Mouse (Mus musculus) neural tube, embryonic 12.5 days (tissue): Measurements from ENCODE around the gene Rab4a. TPM values are rescaled to one million over a fixed set of nuclear protein-coding genes. Genes with fewer than 3 reads are reported as not detected.

Experiments used
- ATAC-seq: fragments of 200-750 bp; cut with Nextera tagmentation; 2 replicates; pipeline ENCODE4 v1.8.0; 2017; ENCODE audit warnings: low read depth, mild to moderate bottlenecking, moderate TSS enrichment, moderate library complexity; ENCODE audit not compliant: low FRiP score
- H3K27ac ChIP-seq: fragments of 300-500 bp; sonication (generic); 2 replicates; pipeline ENCODE4 v1.5.1; 2016
- H3K27me3 ChIP-seq: fragments of 300-500 bp; sonication (generic); replicated peaks from 2 replicates; pipeline ENCODE4 v1.6.1; 2016; ENCODE audit warnings: mild to moderate bottlenecking
- H3K36me3 ChIP-seq: fragments of 300-500 bp; sonication (generic); 2 replicates; pipeline ENCODE4 v1.6.1; 2016; ENCODE audit warnings: mild to moderate bottlenecking
- H3K4me1 ChIP-seq: fragments of 300-500 bp; sonication (generic); 2 replicates; pipeline ENCODE4 v1.6.1; 2016
- H3K4me2 ChIP-seq: fragments of 300-500 bp; sonication (generic); replicated peaks from 2 replicates; pipeline ENCODE4 v1.6.1; 2016; ENCODE audit warnings: mild to moderate bottlenecking
- H3K4me3 ChIP-seq: fragments of 300-500 bp; sonication (generic); 2 replicates; pipeline ENCODE4 v1.5.1; 2016
- H3K9ac ChIP-seq: fragments of 300-500 bp; sonication (generic); 2 replicates; pipeline ENCODE4 v1.6.1; 2016; ENCODE audit warnings: mild to moderate bottlenecking
- H3K9me3 ChIP-seq: fragments of 300-500 bp; sonication (generic); 2 replicates; pipeline ENCODE4 v1.6.1; 2016; ENCODE audit warnings: mild to moderate bottlenecking
- WGBS: fragments of 180-500 bp; shearing (Covaris S2); methylation state at CpG from one replicate; pipeline ENCODE4 v1.1.7; 2016; 5-methylcytosine and 5-hydroxymethylcytosine counted together
- polyA plus RNA-seq: library from polyadenylated mRNA; unstranded; fragments of >200 nt; fragmentation: Nextera tagmentation; extraction: Ambion mirVana; gene quantifications from 2 replicates; pipeline ENCODE4 v1.2.1, GENCODE M21; 2016

The Rab4a gene
- polyA plus RNA-seq, 1 experiment from 2014 or later, result 73.0 TPM

DNA sequence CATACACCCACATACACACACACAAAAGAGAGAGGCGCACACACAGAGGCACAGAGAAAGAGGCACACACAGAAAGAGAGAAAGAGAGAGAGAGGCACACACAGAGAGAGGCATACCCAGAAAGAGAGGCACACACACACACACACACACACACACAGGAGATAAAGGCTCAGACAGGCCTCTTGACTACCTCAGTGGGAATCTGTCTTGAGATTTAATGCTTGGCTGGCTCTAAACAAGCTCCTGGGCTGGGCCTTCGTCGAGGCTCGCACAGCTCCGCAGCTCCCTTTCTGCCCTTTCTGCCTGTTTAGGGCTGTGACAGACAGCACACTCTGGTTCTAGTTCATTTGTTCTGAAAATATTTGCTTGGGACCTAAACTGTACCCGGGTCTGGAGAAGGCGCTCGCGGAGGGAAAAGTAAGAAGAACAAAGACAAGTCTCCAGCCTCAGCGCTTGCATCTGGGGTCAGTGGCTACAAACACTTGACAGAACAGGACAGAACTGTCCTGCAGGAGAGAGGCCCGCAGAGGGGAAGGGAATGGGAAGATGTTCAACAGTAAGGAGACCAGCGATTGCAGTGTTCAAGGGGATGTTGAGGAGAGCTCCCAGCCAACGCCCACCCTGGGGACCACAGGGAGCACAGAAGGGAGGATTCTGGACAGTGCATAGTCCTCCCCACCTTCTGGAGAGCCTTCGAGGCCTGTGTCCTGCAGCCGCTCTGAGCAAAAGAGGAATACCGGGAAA, 14.5 kb upstream of the Rab4a start:
- Histone ChIP-seq H3K27me3 (no peaks in the 10 kb centered on the region), H3K4me1 (peaks cover 18% of the 10 kb centered on the region), H3K9me3 (no peaks in the 10 kb centered on the region), H3K27ac (peak overlapping the region; percentile 9; the same call in 1 of the 2 replicates), H3K4me3 (no peak overlapping the region), H3K4me2 (0 out of 2 replicates have a peak overlapping the region, but pooled peaks have one; percentile 3), H3K36me3 (no peaks in the 10 kb centered on the region), H3K9ac (0 out of 2 replicates have a peak overlapping the region, but pooled peaks have one; percentile 9)
- WGBS, result 41% methylated on average over 16 of the region's 16 CpGs
- peak; percentile 75 for ATAC-seq

DNA sequence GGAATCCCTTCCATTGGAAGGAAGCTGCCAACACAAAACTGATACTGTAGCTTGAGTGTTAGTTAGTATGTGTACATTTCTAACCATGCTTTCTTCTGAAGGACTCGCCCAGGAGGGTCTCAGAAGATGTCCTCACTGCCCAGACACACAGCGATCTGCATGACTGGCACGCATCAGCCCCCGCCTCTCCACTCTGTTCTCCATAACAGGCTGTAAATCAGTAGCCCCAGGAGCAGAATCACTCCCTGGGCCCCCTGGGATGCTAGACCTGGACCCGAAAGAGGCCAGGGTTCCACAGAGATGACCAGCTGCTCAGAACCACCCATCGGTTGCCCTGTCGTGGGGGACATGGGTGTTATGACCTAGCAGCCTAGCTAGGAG, 13.9 kb upstream of the Rab4a start:
- H3K4me3 ChIP-seq, result no peak overlapping the region
- WGBS, result 52% methylated on average over 7 of the region's 7 CpGs
- H3K9ac ChIP-seq, result no peak overlapping the region

DNA sequence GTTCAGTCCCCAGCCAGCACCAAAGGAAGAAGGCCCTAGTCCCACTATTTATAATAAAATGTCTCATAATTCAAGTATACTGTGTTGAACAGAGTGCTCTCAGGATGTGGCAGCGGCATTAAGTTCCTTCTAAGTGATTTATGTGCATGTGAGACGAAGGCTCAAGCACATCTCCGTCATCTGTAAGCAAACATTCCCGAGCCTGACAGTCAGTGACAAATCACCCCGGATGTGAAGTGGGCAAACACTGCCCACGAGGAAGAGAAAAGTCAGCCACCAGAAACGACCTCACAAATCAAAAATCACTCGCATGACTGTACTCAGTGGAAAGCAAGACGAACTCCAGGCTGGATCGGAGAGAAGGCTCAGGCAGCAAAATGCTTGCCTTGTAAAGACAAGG, 11.9 kb upstream of the Rab4a start:
- no peaks in the 10 kb centered on the region for H3K9me3 ChIP-seq
- ATAC-seq, result no peak
- H3K9ac ChIP-seq, result no peak overlapping the region
- no peak overlapping the region for H3K4me3 ChIP-seq
- WGBS, result 33% methylated on average over 10 of the region's 10 CpGs
- no peak overlapping the region for H3K27ac ChIP-seq
- no peaks in the 10 kb centered on the region for H3K27me3 ChIP-seq
- H3K4me1 ChIP-seq, result peaks cover 18% of the 10 kb centered on the region
- H3K36me3 ChIP-seq, result no peaks in the 10 kb centered on the region
- H3K4me2 ChIP-seq, result no peak overlapping the region

More for the DNA sequence above, 13.9 kb upstream of the Rab4a start:
- Histone ChIP-seq H3K9me3 (no peaks in the 10 kb centered on the region), H3K4me2 (0 out of 2 replicates have a peak overlapping the region, but pooled peaks have one; percentile 3), H3K36me3 (no peaks in the 10 kb centered on the region), H3K27ac (no peak overlapping the region), H3K4me1 (peaks cover 18% of the 10 kb centered on the region), H3K27me3 (no peaks in the 10 kb centered on the region)
- ATAC-seq, result no peak

DNA sequence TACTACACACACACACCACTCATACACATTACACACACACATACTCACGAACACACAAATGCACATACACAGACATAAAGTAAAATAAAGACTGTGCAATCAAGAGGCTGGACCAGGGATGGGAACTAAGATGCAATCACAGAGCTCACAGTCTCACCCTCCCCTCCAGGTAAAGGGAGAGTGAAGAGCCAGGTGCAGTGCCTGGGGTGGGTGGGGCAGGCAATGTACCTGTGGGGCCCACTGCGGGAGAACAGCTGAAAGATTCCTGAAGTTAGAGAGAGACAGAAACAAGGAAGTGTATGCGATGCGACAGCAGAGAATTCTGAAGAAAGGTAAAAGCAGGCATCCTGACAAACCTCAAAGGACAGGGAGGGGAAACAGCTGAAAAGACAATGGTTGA, 11.0 kb upstream of the Rab4a start:
- Histone ChIP-seq H3K4me3 (no peak overlapping the region), H3K9ac (no peak overlapping the region), H3K4me1 (peaks cover 18% of the 10 kb centered on the region), H3K36me3 (no peaks in the 10 kb centered on the region), H3K27ac (no peak overlapping the region), H3K4me2 (no peak overlapping the region), H3K27me3 (no peaks in the 10 kb centered on the region), H3K9me3 (no peaks in the 10 kb centered on the region)
- no peak for ATAC-seq
- WGBS, result 84% methylated on average over 4 of the region's 4 CpGs

DNA sequence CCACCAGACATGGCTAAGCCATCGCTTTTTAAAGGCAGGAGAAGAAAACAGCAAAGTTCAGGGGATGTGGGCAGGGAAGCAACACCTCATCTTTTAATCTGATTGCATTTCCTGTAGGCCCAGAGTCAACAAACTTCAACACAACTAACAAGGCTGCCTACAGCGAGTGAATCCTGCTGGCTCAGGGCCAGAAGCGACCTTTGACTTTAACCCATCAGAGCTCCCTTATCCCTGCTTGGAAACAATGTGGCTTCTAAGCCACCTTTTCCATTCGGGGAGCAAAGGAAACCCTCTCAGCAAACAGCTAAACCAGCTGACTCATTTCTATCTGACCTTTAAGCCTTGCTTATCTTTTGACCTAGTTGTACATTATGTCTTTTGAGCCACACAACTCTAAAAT, 9.0 kb upstream of the Rab4a start:
- Histone ChIP-seq H3K4me2 (no peak overlapping the region), H3K4me3 (no peak overlapping the region), H3K4me1 (peaks cover 11% of the 10 kb centered on the region), H3K27ac (no peak overlapping the region), H3K36me3 (no peaks in the 10 kb centered on the region), H3K9me3 (peaks cover 3% of the 10 kb centered on the region; the same call in 1 of the 2 replicates), H3K27me3 (no peaks in the 10 kb centered on the region), H3K9ac (no peak overlapping the region)
- WGBS, result 70% methylated on average over 4 of the region's 4 CpGs
- no peak for ATAC-seq

DNA sequence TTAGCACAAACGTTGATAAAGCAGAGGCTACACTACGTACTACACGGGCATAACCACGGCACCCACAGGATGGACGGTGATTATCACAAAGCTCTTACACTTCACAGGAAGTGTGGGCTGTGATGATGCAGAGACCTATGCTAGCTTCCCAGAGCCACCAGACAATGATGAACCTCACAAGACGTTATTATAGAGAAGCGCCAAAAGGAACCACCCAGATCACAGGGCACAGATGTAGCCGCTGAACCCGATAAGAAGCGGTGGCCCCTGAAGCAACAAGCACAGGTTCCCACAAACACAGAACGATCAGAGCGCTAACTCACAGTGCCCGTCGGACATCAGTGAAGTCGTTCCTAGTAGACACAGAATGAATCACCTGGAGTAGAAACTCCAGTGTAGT, 7.9 kb upstream of the Rab4a start:
- ATAC-seq, result no peak
- WGBS, result 91% methylated on average over 15 of the region's 15 CpGs
- no peak overlapping the region for H3K4me3 ChIP-seq

DNA sequence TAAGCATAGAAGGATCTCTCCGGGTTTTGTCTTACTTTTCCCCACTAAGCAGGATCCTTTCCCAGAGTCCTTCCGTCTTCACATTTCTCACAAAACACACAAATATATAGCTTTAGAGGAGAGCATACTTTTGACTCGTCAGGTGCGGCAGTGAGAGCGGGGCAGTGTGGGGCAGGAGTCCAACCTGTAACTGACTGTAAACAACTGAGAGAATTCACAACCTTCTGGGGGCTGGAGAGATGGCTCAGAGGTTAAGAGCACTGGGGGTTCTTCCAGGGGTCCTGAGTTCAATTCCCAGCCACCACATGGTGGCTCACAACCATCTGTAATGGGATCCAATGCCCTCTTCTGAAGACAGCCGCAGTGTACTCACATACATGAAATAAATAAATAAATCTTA, 6.4 kb upstream of the Rab4a start:
- no peak for ATAC-seq
- H3K27me3 ChIP-seq, result no peaks in the 10 kb centered on the region
- H3K4me1 ChIP-seq, result no peaks in the 10 kb centered on the region
- H3K9ac ChIP-seq, result no peak overlapping the region
- no peak overlapping the region for H3K27ac ChIP-seq
- H3K36me3 ChIP-seq, result no peaks in the 10 kb centered on the region
- WGBS, result 86% methylated on average over 6 of the region's 6 CpGs
- H3K4me2 ChIP-seq, result no peak overlapping the region
- H3K9me3 ChIP-seq, result peaks cover 3% of the 10 kb centered on the region; the same call in 1 of the 2 replicates
- H3K4me3 ChIP-seq, result no peak overlapping the region

More for the DNA sequence above, 7.9 kb upstream of the Rab4a start:
- Histone ChIP-seq H3K9ac (no peak overlapping the region), H3K36me3 (no peaks in the 10 kb centered on the region), H3K27ac (no peak overlapping the region), H3K4me1 (0 out of 2 replicates have a peak, but pooled peaks cover 4% of the 10 kb centered on the region), H3K4me2 (no peak overlapping the region), H3K27me3 (no peaks in the 10 kb centered on the region), H3K9me3 (peaks cover 3% of the 10 kb centered on the region; the same call in 1 of the 2 replicates)

DNA sequence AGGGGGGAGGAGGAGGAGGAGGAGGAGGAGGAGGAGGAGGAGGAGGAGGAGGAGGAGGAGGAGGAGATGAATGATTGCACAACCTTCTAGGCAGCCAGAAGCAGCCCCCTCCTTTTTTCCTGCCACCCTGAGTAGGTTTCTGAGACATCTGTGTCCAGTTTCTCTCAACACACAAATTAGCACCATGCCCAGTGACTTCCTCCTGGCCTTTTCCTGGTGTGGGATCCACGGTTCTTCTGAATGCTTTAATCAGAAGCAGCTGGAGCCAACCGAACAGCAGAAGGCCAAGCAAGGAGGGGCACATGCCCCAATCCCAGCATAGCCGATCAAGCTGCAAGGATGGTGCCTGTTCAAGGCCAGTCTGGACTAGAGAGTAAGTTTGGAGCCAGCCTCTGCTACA, 5.9 kb upstream of the Rab4a start:
- H3K27ac ChIP-seq, result no peak overlapping the region
- WGBS, result 67% methylated on average over 3 of the region's 3 CpGs
- H3K9me3 ChIP-seq, result peaks cover 3% of the 10 kb centered on the region; the same call in 1 of the 2 replicates
- no peaks in the 10 kb centered on the region for H3K27me3 ChIP-seq
- H3K36me3 ChIP-seq, result no peaks in the 10 kb centered on the region
- no peak for ATAC-seq
- H3K9ac ChIP-seq, result no peak overlapping the region
- H3K4me1 ChIP-seq, result no peaks in the 10 kb centered on the region
- no peak overlapping the region for H3K4me3 ChIP-seq
- H3K4me2 ChIP-seq, result no peak overlapping the region

DNA sequence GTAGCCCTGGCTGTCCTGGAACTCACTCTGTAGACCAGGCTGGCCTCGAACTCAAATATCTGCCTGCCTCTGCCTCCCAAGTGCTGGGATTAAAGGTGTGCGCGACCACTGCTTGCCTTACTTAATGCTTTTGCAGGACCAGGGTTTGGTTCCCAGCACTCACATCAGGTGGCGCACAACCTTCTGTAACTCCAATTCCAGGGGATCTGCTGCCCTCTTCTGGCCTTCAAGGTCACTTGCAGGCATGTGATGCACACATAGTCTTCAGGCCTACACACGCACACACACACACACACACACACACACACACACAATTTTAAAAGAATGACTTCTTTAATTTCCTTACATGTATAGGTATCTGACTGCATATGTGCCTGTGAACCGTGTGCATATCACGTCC, 4.9 kb upstream of the Rab4a start:
- Histone ChIP-seq H3K27ac (no peak overlapping the region), H3K4me1 (peaks cover 6% of the 10 kb centered on the region), H3K27me3 (no peaks in the 10 kb centered on the region), H3K4me2 (no peak overlapping the region), H3K36me3 (no peaks in the 10 kb centered on the region), H3K4me3 (no peak overlapping the region), H3K9ac (no peak overlapping the region), H3K9me3 (peaks cover 3% of the 10 kb centered on the region; the same call in 1 of the 2 replicates)
- 93% methylated on average over 7 of the region's 7 CpGs for WGBS
- no peak for ATAC-seq

DNA sequence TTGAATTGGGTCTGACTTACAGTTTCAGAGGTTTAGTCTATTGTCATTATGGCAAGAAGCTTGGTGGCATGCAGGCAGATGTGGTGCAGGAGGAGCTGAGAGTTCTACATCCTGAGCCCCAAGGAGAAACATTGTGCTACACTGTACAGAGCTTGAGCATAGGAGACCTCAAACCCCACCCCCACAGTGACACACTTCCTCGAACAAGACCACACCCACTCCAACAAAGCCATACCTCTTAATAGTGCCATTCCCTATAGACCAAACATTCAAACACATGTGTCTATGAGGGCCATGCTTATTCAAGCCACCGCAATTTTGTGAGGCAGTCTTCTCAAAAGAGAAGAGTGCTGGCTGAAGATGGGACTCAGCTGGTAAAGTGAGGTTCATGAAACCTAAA, 4.2 kb upstream of the Rab4a start:
- no peak for ATAC-seq
- WGBS, result 86% methylated on average over 2 of the region's 2 CpGs
- H3K9ac ChIP-seq, result no peak overlapping the region

DNA sequence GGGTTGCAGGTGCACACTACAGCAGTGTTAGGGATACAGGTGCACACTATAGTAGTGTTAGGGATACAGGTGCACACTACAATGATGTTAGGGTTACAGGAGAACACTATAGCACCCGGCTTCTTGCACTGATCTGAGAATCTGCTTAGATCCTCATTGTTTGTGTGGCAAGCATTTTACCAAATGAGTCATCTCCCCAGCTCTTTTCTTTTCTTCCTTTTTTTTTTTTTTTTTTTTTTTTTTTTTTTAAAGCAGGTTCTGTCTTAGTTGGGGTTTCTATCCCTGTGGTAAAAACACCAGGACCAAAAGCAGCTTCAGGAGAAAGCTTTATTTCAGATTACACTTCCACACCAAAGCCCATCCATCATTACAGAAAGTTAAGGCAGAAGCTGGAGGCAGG, 2.1 kb upstream of the Rab4a start:
- H3K4me2 ChIP-seq, result no peak overlapping the region
- peaks cover 3% of the 10 kb centered on the region; the same call in 1 of the 2 replicates for H3K9me3 ChIP-seq
- no peaks in the 10 kb centered on the region for H3K27me3 ChIP-seq
- no peak overlapping the region for H3K27ac ChIP-seq
- no peak overlapping the region for H3K9ac ChIP-seq
- H3K4me1 ChIP-seq, result peaks cover 23% of the 10 kb centered on the region
- no peak overlapping the region for H3K4me3 ChIP-seq
- no peaks in the 10 kb centered on the region for H3K36me3 ChIP-seq
- 79% methylated on average over 1 of the region's 1 CpGs for WGBS
- no peak for ATAC-seq

More for the DNA sequence above, 4.2 kb upstream of the Rab4a start:
- H3K36me3 ChIP-seq, result no peaks in the 10 kb centered on the region
- H3K4me3 ChIP-seq, result no peak overlapping the region
- H3K27ac ChIP-seq, result no peak overlapping the region
- no peak overlapping the region for H3K4me2 ChIP-seq
- peaks cover 9% of the 10 kb centered on the region for H3K4me1 ChIP-seq
- peaks cover 3% of the 10 kb centered on the region; the same call in 1 of the 2 replicates for H3K9me3 ChIP-seq
- H3K27me3 ChIP-seq, result no peaks in the 10 kb centered on the region

DNA sequence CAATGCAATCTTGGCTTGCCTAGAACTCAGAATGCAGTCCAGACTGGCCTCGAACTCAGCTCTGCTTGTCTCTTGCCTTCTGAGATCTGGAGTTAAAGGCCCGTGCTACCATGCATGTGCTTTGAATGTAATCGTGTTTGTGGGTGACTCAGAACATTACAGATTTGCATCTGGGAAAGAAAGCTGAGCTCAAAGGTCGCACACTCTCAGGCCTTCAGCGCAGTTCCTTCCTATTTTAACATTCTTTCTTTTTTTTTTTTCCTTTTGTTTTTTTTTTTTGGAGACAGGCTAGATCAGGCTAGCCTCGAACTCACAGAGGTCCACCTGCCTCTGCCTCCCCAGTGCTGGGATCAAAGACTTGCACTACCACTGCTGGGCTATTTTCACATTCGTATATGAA, 1.2 kb upstream of the Rab4a start:
- Histone ChIP-seq H3K4me3 (no peak overlapping the region), H3K4me2 (no peak overlapping the region), H3K36me3 (no peaks in the 10 kb centered on the region), H3K27ac (no peak overlapping the region), H3K9me3 (peaks cover 3% of the 10 kb centered on the region; the same call in 1 of the 2 replicates), H3K27me3 (no peaks in the 10 kb centered on the region), H3K4me1 (peaks cover 23% of the 10 kb centered on the region), H3K9ac (no peak overlapping the region)
- 86% methylated on average over 7 of the region's 7 CpGs for WGBS
- no peak for ATAC-seq
